10 mouse cellular contexts compared by ENCODE assay signal in the genomic region with DNA sequence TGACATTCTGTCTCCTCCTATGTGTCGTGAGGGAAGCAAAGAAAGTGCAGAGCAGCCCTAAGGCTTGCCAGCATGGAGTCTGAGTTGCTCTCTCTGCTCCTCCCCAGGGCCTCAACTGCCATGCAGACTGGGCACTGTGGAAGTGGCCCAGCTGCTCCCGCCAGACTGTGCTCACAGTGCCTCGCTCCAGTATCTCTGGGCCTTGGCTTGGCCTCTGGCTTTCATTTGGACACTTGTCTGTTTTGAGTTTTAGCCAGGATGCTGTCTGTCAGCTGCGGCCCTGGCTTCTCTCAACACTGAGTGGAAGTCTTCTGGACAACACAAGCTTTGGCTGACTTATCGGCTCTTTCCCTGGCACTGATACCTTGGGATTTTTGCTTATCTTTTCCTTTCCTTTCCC. TPM values are rescaled to one million over a fixed set of nuclear protein-coding genes. Genes with fewer than 3 reads are reported as not detected.
A peak's percentile ranks its signal among the peaks of the same experiment; 100 is the strongest.
DNase-seq lines count a peak whose midpoint lies in the region; ATAC-seq and TF ChIP-seq lines count a peak whose summit lies in the region.
"Had no signal": no experiment of that assay in that cellular context is flagged by ENCODE, and none has a peak within 500 bp of the region (broad histone marks: within the 10 kb centered on the region; RNA-seq: fewer than 3 reads in every experiment).

No protein-coding gene starts in this region.

- no peaks in the 10 kb centered on the region for H3K4me1 ChIP-seq in liver, adult 2 months (ENCODE audit: control insufficient read depth, insufficient read depth, low read length)
- peaks cover 71% of the 10 kb centered on the region for H3K4me1 ChIP-seq in heart, embryonic 11.5 days (ENCODE audit: control insufficient read depth, insufficient read depth, low read length)
- H3K4me1 ChIP-seq in forebrain, embryonic 12.5 days, result no peaks in the 10 kb centered on the region
- H3K4me1 ChIP-seq: liver, embryonic 12.5 days had no signal

- WGBS in liver, adult 2 months, result 63% methylated on average over 5 of the region's 5 CpGs
- 20% methylated on average over 5 of the region's 5 CpGs for WGBS in heart, embryonic 11.5 days (ENCODE audit: insufficient replicate concordance)
- WGBS in forebrain, embryonic 12.5 days, result 74% methylated on average over 5 of the region's 5 CpGs

- TF ChIP-seq POLR2A in liver, adult 2 months (IDR thresholded peaks at IDR 0.05; ENCODE audit: extremely low read depth, insufficient read depth, low read length), result no peak

- peak; percentile 57 for ATAC-seq in heart, embryonic 11.5 days (replicated peaks; ENCODE audit: insufficient number of reproducible peaks, low FRiP score, low TSS enrichment)
- ATAC-seq in forebrain, embryonic 12.5 days (ENCODE audit: low FRiP score), result no peak
- ATAC-seq: liver, embryonic 12.5 days had no signal

- no peaks in the 10 kb centered on the region for H3K27me3 ChIP-seq in liver, adult 2 months (ENCODE audit: control insufficient read depth, insufficient read depth, low read length)
- no peaks in the 10 kb centered on the region for H3K27me3 ChIP-seq in heart, embryonic 11.5 days (ENCODE audit: control insufficient read depth, insufficient read depth, low read length)
- H3K27me3 ChIP-seq in forebrain, embryonic 12.5 days, result no peaks in the 10 kb centered on the region
- H3K27me3 ChIP-seq: liver, embryonic 12.5 days had no signal

- no peaks in the 10 kb centered on the region for H3K9me3 ChIP-seq in heart, embryonic 11.5 days (replicated peaks; ENCODE audit: control insufficient read depth, low read length)
- no peaks in the 10 kb centered on the region for H3K9me3 ChIP-seq in forebrain, embryonic 12.5 days
- H3K9me3 ChIP-seq: liver, embryonic 12.5 days had no signal

- no peak overlapping the region for H3K9ac ChIP-seq in liver, adult 2 months (ENCODE audit: low read depth, low read length)
- H3K9ac ChIP-seq in heart, embryonic 11.5 days (ENCODE audit: low read depth, low read length), result no peak overlapping the region; the same call in 1 of the 2 replicates
- H3K9ac ChIP-seq in forebrain, embryonic 12.5 days, result no peak overlapping the region
- H3K9ac ChIP-seq: liver, embryonic 12.5 days had no signal

- TF ChIP-seq CTCF in liver, adult 2 months (IDR thresholded peaks at IDR 0.05; ENCODE audit: low read depth, low read length), result no peak

- no peaks in the 10 kb centered on the region for H3K36me3 ChIP-seq in liver, adult 2 months (ENCODE audit: control insufficient read depth, insufficient read depth, low read length)
- no peaks in the 10 kb centered on the region for H3K36me3 ChIP-seq in heart, embryonic 11.5 days (ENCODE audit: control insufficient read depth, insufficient read depth, low read length)
- H3K36me3 ChIP-seq in forebrain, embryonic 12.5 days (replicated peaks), result no peaks in the 10 kb centered on the region
- H3K36me3 ChIP-seq: liver, embryonic 12.5 days had no signal

- H3K4me2 ChIP-seq in heart, embryonic 11.5 days, result no peak overlapping the region
- H3K4me2 ChIP-seq in forebrain, embryonic 12.5 days, result no peak overlapping the region
- H3K4me2 ChIP-seq: liver, embryonic 12.5 days had no signal

- DNase-seq in liver, adult 2 months (ENCODE audit: extremely low read depth, low read depth, low spot score), result peak; percentile 8
- no peak for DNase-seq in liver
- DNase-seq in cerebellum, adult 9-11 months, result peak; percentile 79
- DNase-seq in lung, postnatal 14 days, result peak; percentile 46
- DNase-seq in spleen, postnatal 14 days (ENCODE audit: low spot score in 2 of 2), result no peak
- no peak for DNase-seq in thymus, postnatal 36 days
- DNase-seq: kidney, adult 8-10 months had no signal

- H3K27ac ChIP-seq in liver, adult 2 months (replicated peaks; ENCODE audit: insufficient read depth, low read depth, low read length), result no peak overlapping the region
- peak overlapping the region; percentile 86 for H3K27ac ChIP-seq in heart, embryonic 11.5 days (ENCODE audit: low read depth, low read length)
- H3K27ac ChIP-seq in forebrain, embryonic 12.5 days, result no peak overlapping the region
- H3K27ac ChIP-seq: liver, embryonic 12.5 days had no signal

- H3K79me2 ChIP-seq in liver, adult 2 months (ENCODE audit: control insufficient read depth, insufficient read depth, low read length), result no peaks in the 10 kb centered on the region

- no peak overlapping the region for H3K4me3 ChIP-seq in liver, adult 2 months (ENCODE audit: insufficient read depth, low read depth, low read length)
- H3K4me3 ChIP-seq in heart, embryonic 11.5 days (ENCODE audit: low read depth, low read length), result no peak overlapping the region
- no peak overlapping the region for H3K4me3 ChIP-seq in forebrain, embryonic 12.5 days (replicated peaks)
- H3K4me3 ChIP-seq: liver, embryonic 12.5 days had no signal

RNA-seq across cellular contexts. Expression of a gene that starts 49.0 kb away (rescaled TPM):
- total RNA-seq in liver, adult 2 months (2014; rRNA removed), result not detected in 2 replicates
- not detected in 2 replicates for polyA plus RNA-seq in liver, adult 2 months (2012; rRNA removed)
- 170 and 202 TPM in 2 replicates for polyA plus RNA-seq in heart, embryonic 11.5 days (2014; fragmentation: Nextera tagmentation; extraction: Ambion mirVana)
- 7.4 and 8.0 TPM in 2 replicates for polyA plus RNA-seq in forebrain, embryonic 12.5 days (2016; fragmentation: Nextera tagmentation; extraction: Ambion mirVana)

Comparison
In these comparisons a context has a peak if more than half of its experiments do, and no peak if none do; other contexts are left out.
1. DNase-seq: peak in liver, adult 2 months (single experiment), cerebellum, adult 9-11 months (single experiment) and lung, postnatal 14 days (single experiment); none in liver (single experiment), spleen, postnatal 14 days (0 of 2) and thymus, postnatal 36 days (0 of 2).
2. RNA of a gene that starts 49.0 kb away (polyA plus RNA-seq): 170 to 202 TPM in heart, embryonic 11.5 days; 7.4 to 8.0 TPM in forebrain, embryonic 12.5 days and not detected in liver, adult 2 months; every median in the first group is over 10 times any median in the second.